Mouse (Mus musculus) layer of hippocampus, adult 8-10 months (tissue): ENCODE measurements around the gene Card14. TPM values are rescaled to one million over a fixed set of nuclear protein-coding genes. Genes with fewer than 3 reads are reported as not detected.
A peak's percentile ranks its signal among the peaks of the same experiment; 100 is the strongest.

Source experiments
- DNase-seq, 2 experiments: peaks; one replicate each; pipeline ENCODE4 v3.0.0; 2022; ENCODE audit warnings: low spot score in 2 of 2
- total RNA-seq, 4 experiments: library from RNA; stranded (reverse); gene quantifications; 2 replicates each; pipeline ENCODE4 v1.2.4; 2022

The Card14 gene
- total RNA-seq, 4 experiments from 2014 or later = 0.36 to 0.71 (median 0.52) TPM

DNA sequence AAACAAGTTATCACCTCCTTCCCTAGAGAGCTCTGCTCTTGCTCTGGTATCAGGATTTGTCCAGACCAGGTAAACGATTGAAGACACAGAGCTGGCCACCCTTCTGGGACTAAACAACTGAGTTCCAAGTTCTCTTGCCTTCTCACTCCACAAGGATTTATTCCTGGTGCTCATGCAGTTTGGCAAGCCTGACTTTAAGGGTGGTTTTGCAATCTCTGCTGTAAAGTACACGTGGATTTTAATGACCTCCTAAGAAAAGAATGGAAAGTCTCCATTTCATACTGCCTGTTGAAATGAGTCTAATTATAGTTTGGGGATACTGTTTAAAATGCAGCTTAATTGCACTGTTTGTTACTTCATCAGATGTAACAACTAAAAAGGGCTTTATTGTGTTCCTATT is 6.6 kb upstream of the Card14 start:
- no peak for DNase-seq

DNA sequence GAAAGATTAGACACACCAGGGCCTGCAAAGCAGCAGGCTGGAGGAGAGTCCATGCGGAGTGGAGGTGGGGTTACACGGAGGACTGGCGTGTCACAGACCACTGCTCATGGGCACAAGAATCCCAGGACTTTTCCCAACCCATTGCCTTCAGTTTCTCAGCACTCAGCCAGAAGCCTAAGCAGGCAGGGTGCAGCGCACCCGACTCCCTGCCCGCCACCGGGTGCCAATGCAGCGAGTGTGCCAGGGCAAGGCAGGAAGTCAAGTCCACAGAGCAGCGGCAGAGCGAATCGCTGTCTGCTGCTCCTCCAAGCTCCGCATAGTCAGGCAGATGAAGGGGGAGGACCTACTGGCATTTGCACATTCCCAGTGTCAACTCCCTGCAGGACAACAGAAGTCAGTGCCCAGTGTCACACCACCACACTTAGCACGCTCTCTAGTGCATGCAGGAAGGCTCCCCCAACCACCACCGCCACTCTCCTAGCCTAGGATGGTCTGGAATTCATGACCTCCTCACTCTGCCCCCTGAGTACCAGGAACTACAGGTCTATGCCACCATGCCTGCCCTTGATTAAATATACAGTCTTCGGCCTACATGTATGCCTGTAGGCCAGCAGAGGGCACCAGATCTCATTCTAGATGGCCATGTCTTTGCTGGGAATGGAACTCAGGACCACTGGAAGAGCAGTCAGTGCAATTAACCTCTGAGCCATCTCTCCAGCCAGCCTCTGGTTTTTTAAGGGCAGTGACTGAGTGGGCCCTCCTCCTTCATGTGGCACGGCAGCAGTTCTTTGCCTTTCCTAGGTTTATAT is 2.5 kb upstream of the Card14 start:
- no peak for DNase-seq

DNA sequence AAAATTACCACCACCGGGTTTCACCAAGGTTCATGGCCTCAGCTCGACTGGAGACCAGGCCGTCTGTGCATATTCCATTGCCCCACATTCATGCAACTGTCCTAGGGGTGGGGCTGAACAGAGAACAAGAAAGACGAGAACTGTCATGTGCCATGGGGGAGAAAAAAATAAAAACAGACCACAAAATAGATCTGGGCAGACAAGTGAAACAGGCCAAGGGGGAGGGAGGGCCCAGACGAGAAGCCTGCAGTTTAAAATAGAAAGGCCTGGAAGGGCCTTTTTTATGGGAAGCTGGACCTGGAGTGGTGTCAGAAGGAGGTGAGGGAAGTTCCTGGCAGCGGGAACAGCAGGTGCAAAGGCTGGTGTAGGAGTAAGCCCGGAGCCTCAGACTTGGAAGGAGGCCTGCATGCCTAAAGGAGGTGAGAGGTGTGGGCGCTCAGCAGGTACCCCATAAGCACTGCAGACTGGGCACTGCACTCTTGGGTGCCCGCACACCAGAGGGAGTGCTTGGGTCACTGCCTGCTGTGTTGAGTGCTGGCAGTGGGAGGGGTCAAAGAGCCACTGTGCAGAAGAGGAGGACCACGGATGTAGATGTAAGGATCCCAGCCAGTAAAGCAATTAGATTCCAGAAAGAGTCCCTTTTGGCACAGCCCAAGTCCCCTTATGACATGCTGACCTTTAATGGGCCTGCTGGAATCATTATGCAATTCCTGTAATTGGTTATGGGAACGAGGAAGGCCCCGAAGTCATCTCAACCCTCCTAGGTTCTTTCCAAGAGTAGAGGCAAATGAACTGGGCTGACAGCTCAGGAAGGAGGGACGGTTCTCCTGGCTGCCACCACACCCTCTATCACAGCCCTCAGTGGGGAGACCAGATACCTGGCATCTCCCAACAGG is 558 bp upstream of the Card14 start:
- no peak for DNase-seq

DNA sequence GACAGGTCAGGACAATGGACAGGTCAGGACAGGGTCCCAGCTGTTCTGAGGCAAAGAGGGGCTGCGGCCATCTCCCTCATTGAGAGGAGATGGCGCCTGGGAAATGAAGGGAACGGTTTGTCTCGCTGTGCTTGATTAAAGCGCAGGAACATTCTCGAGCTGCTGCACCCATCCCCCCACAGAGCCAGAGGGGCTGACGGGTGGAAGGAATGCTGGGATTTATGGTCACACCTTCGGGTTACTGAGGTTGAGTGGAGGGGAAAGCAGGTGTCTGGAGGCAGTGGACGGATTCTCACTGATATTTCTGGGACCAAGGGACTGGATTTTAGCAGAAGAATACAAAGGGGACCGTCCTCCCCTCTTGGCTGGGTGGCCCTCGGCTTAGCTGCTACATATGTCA is 348 bp downstream of the Card14 start:
- DNase-seq = no peak

DNA sequence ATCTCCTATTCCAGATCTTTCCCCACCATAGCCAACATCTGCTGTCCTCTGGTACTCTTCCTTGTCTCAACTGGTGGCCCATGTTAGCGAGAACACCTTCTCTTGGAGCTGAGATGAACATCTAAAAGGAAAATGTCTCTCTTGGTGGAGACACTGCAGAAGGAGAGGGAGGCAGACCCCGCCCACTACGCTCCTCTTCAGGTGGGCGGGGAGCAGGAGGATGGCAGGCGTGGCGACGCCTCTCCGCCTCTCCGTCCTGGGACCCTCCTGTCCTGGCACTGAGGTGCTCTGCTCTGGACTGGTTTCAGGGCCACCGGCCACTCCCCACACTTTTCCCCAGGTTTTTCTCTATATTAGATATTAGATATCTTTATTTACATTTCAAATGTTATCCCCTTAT is 3.1 kb downstream of the Card14 start:
- DNase-seq = no peak

DNA sequence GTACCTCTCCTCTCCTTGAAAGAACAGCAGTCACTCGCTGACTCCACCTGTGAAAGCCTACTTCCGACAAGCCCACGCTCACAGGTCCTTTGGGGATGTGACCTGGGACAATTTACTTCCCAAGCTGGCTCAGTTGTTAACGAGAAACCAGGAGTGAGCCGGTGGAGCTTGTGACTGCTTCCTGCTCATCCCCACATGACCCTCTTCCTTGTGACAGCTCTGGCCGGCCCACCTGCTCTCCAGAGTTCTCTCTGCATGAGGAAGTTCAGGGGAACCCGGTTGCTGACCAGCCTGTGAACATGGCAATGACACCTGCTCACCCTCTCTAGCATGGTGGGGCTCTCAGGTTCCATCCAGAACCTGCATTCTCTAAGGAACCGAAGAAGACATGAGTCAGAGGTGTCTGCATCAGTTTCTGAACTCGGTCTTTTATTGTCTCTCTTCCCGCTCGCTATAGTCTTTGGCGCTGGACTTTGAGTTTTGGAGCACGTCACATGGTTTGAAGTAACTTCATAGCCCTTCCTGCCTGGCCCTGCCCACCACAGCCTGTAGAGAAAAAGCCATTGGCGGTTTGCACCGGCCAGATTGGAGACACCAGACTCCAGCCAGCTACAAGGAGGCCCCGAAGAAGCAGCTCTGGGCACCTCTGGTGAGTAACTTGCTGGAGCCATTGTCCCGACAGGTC is 6.8 kb downstream of the Card14 start:
- no peak for DNase-seq

DNA sequence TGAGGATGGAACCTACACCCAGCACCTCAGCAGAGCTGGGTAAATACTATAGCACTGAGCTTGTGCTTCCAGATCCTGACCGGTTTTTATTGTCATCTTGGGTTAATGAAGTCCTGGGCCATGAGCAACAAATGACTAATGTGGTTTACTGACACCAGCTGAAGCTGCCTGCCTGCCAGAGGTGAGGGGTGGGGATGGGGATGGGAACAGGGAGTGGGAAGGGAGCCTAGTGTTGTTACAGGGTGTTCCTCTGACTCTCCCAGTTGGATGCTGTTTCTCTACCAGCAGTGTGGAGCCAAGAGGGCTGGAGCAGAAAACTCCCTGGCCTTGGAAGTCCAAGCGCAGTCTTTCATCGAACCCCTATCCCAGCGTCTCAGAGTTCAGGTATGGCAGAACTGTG is 9.2 kb downstream of the Card14 start:
- no peak for DNase-seq

DNA sequence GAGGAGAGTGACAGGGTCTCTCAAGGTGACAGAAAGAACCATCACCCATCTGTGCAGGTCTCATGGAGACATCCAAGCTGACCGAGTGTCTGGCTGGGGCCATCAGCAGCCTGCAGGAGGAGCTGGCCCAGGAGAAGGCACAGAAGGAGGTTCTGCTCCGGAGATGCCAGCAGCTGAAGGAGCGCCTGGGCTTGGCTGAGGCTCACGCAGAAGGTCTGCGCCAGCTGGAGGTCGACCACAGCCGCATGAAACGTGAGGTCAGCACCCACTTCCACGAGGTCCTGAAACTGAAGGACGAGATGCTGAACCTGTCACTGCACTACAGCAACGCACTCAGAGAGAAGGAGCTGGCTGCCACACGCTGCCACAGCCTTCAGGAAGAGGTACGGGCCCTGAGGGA is 15.0 kb downstream of the Card14 start:
- DNase-seq = no peak

DNA sequence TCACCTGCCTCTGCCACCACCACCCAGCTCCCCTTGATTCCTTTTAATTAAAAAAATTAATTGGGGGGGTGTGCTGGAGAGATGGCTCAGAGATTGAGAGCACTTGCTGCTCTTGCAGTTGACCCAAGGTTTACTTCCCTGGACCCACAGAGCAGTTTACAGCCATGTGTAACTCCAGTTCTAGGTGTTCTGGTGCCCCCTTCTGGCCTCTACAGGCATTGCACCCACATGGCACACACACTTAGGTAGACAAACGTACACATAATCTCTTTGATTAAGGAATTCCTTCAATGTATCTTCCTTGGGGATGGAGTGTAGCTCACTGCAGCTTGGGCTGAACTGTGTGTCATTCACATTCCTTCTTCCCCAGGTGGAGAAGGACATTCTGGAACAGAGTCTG is 17.5 kb downstream of the Card14 start:
- no peak for DNase-seq

DNA sequence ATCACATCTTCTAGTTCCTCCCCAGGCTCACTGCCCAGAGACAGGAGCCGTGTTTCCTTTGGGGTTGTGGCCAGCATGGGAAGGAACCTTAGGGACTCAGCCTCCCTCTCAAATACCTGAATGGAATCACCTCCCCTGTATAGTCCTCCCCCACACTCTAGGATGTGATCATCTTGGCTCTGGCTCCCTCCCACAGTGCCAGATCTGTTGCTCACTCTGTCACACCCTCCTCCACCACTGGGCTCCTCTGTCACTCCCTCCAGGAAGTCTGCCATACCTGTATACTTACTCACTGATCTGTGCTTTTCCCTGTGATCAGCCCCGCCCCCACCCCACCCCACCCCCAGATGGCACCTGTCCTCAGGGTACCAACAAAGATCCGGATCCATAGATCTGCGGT is 23.0 kb downstream of the Card14 start:
- DNase-seq = no peak

DNA sequence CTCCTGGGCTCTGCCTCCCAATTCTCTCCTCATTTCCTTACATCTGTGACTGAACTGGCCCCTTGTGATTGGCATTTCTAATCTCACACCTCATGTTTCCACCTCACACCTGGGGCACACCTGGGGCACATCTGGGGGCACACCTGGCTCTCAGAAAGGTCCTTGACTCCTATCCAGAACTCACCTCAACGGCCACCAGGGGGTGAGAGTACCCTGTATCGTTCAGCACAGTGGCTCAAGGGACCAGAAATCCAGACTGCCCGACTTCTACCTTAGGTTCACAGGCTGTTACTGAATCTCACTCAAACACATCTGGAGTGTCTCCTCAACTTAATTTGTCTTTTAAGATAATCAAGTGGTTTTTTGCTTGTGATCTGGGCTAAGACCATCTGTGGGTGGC is 24.4 kb downstream of the Card14 start:
- DNase-seq = no peak

DNA sequence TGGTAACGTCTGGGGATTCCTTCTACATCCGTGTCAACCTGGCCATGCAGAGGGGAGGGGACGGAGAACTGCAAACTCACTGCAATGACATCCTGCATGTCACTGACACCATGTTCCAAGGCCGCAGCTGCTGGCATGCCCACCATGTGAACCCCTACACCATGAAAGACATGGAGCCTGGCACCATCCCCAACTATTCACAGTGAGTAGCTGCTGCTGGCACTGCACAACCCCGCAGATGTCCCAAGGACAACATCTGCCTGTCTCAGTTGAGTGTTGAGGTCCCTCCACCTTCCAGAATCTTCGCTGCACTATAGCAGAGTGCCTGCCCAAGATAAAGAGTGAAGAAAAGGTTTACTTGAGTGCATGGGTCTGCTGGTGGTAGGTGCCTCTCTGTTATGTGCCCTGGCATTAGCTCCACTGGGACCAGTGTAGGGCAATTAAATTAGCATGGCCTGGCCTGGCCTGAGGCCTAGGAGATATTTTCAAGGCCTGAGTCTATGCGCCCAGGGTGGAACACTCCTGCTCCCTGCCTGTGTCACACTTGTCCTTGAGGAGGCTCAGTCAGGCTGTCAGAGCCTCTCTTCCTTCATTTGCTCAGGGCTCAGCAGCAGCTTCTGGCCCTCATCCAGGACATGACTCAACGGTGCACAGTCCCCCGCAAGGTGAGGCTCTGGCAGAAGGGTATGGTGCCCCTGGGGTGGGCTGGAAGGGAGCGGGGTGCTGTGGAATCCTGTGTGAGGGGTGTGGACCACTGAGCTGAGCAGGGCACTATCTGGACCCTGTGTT is 30.9 kb downstream of the Card14 start:
- DNase-seq = no peak

DNA sequence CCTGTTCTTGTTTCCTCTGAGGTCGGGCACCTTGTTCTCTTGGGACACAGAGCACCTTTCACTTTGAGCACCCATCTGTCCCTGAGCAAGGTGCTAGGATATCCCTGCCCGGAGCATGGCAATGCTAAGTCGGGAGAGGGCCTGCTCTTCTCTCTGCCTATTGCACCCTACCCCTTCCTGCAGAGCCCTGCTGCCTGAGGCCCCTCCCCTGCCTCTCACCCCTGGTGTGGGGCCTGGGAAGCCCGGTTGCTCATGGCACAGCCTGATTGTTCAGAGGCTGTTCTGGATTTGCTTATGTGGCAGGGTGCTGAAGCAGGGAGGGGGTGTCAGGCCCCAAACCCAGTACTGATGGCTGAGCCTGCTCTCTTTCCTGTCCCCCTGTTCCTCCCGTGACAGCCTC is 31.6 kb downstream of the Card14 start:
- no peak for DNase-seq

DNA sequence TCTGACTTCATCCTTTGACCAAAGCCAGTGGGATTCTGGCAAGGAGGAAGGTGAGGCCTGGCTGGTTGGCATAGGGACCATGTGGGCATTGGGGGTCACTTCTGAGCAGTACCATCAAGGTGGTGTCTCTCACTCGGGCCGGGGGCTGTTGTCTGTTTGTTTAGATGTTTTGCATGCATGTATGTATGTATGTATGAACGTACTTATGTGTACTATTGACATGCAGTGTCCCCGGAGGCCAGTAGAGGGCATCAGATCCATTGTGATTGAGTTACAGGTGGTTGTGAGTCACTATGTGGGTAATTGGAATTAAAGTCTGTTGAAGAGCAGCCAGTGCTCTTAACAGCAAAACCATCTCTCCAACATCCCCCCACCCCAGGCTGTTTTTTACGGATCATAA is 32.1 kb downstream of the Card14 start:
- peak; percentile 54 to 82 for DNase-seq

DNA sequence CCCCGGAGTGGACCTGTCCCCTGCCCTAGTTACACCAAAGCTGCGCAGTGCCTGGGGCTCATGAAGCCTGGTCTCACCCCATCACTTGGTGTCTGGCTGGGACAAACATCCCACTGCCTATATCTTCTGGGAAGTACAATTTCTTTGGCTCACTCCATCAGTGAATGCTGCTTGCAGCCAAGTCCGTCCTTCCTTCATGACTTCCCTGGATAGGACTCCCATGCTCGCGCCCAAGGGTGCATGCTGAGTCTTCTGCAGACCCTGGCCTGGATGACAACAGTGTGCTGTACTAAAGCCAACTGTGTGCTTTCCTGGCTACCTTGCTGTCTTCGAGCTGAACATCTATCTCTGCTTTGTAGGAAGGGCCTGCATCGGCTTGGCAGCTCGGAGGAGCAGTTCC is 36.6 kb downstream of the Card14 start:
- DNase-seq = no peak

DNA sequence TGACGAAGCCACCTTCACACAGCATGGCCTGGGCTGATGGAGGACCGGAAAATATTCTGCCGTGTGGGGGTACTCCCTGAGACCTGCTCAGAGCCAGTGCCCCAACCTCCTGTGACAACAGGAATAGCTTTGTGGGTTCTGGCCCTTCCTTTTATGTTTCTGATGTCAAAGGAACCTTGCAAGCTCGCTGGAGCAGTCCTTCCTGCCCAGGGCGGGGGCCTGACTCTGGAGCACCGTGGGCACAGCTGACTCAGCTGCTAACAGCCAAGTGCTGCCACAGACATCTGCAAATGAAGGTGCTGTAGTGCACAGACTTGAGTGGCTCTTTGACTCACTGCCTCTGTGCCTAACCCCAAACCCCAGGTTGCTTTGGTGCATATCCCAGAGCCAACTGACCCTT is 37.3 kb downstream of the Card14 start:
- DNase-seq = no peak

DNA sequence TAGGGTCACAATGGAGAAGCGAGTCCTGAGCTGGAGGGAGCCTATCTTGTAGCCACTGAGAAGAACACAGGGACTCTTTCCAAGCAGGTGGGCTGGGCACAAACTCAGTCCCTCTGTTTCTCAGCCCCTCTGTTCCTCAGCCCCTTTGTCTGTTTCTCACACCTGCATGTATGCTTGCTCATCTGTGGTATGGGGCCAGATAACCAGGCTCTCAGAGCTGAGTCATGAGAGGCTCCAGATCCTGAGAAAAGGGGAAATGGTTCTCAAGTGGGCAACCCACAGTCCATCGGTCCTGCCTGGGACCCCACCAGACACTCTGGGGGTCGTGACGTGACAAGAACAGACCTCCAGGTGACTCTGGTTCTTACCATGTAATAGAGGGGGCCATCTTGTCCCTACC is 39.6 kb downstream of the Card14 start:
- no peak for DNase-seq

DNA sequence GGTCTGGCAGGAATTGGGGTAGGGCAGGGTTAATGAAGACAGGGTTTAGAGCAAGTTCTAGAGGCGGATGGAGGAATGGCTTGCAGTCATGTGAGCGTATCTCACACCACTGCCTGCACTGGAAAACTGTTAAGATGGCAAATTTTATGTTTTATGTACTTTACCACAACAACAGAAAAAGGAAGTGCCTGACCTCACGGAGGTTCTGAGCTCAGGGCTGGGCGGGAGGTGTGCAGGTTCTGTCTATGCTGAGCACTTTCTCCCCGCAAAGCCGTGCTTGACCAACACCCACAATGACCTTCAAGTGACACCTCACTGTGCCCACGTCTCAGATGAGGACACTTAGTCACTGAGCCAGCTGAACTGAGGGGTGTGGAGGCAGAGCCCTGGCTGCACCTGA is 44.5 kb downstream of the Card14 start:
- DNase-seq = no peak

DNA sequence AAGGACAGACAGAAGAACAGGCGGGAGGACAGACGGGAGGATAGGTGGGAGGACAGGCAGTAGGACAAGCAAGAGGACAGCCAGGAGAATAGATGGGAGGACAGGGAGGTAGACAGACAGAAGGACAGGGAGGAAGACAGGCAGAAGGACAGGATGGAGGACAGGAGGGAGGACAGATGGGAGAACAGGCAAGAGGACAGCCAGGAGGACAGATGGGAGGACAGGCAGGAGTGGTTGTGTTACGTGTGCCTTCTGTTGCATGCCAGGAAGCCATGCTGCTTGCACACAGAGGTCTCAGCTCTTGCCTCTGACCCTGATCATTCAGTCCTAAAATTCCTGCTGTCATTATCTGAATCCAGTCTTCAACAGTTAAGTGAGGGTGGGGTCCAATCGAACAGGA is 46.4 kb downstream of the Card14 start:
- no peak for DNase-seq

DNA sequence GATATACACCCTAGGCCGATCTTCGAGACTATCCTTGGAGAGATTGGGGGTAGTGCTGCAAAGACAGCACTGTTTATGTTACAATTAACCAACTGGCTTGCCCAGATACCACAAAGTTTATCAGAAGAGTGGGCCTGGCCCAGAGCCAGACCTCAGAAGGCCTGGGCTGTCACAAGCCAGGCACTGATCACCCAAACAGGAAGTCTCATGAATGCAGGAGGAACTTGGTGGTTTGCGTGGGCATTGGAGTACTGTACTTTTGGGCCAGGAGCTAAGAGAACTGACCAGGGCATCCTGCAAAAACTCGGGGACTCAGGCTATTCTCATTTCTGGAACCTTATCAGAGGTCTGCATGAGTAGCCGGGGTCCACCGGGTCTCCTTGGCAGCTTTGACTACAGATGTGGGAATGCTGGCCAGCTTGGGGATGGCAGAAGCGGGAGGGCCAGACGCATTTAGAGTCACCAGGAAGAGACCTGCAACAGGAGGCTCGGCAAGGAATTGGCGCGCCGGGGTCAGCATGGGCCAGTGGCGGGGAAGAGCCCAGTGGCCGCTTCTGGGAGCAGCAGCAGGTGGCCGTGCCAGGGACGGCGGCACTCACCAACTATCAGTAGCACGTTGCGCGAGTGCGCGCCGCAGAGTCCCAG is 47.4 kb downstream of the Card14 start:
- no peak for DNase-seq
